Mouse (Mus musculus) stomach, embryonic 15.5 days (tissue): Measurements from ENCODE around the gene Aig1. TPM values are rescaled to one million over a fixed set of nuclear protein-coding genes. Genes with fewer than 3 reads are reported as not detected.
A peak's percentile ranks its signal among the peaks of the same experiment; 100 is the strongest.

ENCODE experiments used
- ATAC-seq: fragments of 200-750 bp; cut with Nextera tagmentation; 2 replicates; pipeline ENCODE4 v1.8.0; 2017; ENCODE audit warnings: low read depth, moderate number of reproducible peaks, moderate TSS enrichment; ENCODE audit not compliant: insufficient read depth, low FRiP score
- H3K27ac ChIP-seq: fragments of 300-500 bp; sonication (generic); 2 replicates; pipeline ENCODE4 v1.5.1; 2015; ENCODE audit warnings: mild to moderate bottlenecking, inconsistent platforms
- H3K27me3 ChIP-seq: fragments of 300-500 bp; sonication (generic); replicated peaks from 2 replicates; pipeline ENCODE4 v1.6.1; 2015; ENCODE audit warnings: inconsistent platforms
- H3K36me3 ChIP-seq: fragments of 300-500 bp; sonication (generic); 2 replicates; pipeline ENCODE4 v1.6.1; 2015; ENCODE audit warnings: inconsistent platforms
- H3K4me1 ChIP-seq: fragments of 300-500 bp; sonication (generic); 2 replicates; pipeline ENCODE4 v1.6.1; 2015; ENCODE audit warnings: inconsistent platforms
- H3K4me2 ChIP-seq: fragments of 300-500 bp; sonication (generic); 2 replicates; pipeline ENCODE4 v1.6.1; 2015; ENCODE audit warnings: mild to moderate bottlenecking, inconsistent platforms
- H3K4me3 ChIP-seq: fragments of 300-500 bp; sonication (generic); replicated peaks from 2 replicates; pipeline ENCODE4 v1.5.1; 2015; ENCODE audit warnings: inconsistent platforms
- H3K9ac ChIP-seq: fragments of 300-500 bp; sonication (generic); 2 replicates; pipeline ENCODE4 v1.6.1; 2015; ENCODE audit warnings: inconsistent platforms
- H3K9me3 ChIP-seq: fragments of 300-500 bp; sonication (generic); 2 replicates; pipeline ENCODE4 v1.6.1; 2016; ENCODE audit warnings: inconsistent platforms
- WGBS: fragments of 180-500 bp; shearing (Covaris S2); methylation state at CpG from one replicate; pipeline ENCODE4 v1.1.7; 2015; 5-methylcytosine and 5-hydroxymethylcytosine counted together
- polyA plus RNA-seq: library from polyadenylated mRNA; unstranded; fragments of >200 nt; fragmentation: Nextera tagmentation; extraction: Ambion mirVana; gene quantifications from 2 replicates; pipeline ENCODE4 v1.2.1, GENCODE M21; 2015

Aig1 gene
- polyA plus RNA-seq, 1 experiment from 2014 or later, result 45.9 TPM

DNA sequence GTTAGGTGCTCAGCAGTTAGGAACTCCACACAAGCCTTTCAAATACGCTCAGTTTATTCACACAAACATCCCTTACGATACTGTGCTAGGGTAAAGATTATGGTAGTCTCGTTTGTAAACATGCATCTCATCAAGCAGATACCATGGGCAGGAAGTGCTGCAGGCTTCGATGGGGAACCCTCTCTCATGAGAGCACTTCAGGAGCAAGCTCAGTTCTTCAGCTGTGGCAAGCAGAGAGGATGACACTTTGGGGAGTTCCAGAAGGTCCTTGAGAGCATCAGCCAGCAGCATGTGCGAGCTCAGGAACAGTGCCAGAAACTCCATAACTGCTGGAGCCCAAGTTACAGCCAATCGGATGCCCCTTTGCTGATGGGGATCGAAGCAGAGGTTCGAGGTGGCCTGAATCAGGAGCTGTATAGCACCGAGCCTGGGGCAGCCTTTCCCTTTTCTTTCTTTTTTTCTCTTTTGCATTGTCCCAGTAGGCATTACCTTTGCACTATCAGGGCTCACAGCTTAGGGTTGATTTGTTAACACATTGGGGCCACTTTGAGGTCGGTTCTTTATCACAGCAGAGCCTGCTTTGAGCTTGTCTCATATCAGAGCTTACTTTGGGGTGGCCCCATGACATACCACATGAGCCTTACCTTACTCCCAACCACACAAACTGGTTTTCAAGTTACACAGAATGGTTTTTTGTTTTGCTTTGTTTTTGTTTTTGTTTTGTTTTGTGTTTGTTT is 5.7 kb upstream of the Aig1 start:
- Histone ChIP-seq H3K9ac (no peak overlapping the region), H3K4me2 (no peak overlapping the region), H3K4me1 (no peaks in the 10 kb centered on the region; the same call in 1 of the 2 replicates), H3K9me3 (no peaks in the 10 kb centered on the region), H3K36me3 (no peaks in the 10 kb centered on the region), H3K27ac (no peak overlapping the region), H3K27me3 (no peaks in the 10 kb centered on the region), H3K4me3 (no peak overlapping the region)
- 59% methylated on average over 10 of the region's 10 CpGs for WGBS
- ATAC-seq, result peak; percentile 89

DNA sequence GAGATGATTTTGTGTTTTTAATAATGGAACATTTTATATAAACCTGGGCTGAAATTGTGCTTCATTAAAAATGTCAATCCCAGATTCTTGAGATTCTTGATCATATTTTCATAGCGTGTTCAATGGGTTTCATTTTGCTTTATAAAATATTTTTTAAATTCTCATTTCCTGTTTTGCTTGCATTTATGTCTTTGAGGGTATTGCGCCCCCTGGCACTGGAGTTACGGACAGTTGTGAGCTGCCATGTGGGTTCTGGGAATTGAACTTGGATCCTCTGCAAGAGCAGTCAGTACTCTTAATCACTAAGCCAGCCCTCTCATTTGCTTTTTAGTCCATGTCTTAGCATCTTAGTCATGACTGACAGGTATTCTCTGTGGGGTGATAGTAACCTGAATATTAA is 1.8 kb upstream of the Aig1 start:
- ATAC-seq, result no peak
- Histone ChIP-seq H3K9me3 (no peaks in the 10 kb centered on the region), H3K27me3 (no peaks in the 10 kb centered on the region), H3K36me3 (no peaks in the 10 kb centered on the region), H3K9ac (no peak overlapping the region), H3K4me2 (no peak overlapping the region), H3K27ac (no peak overlapping the region), H3K4me1 (no peaks in the 10 kb centered on the region; the same call in 1 of the 2 replicates), H3K4me3 (no peak overlapping the region)
- WGBS, result 85% methylated on average over 3 of the region's 3 CpGs

DNA sequence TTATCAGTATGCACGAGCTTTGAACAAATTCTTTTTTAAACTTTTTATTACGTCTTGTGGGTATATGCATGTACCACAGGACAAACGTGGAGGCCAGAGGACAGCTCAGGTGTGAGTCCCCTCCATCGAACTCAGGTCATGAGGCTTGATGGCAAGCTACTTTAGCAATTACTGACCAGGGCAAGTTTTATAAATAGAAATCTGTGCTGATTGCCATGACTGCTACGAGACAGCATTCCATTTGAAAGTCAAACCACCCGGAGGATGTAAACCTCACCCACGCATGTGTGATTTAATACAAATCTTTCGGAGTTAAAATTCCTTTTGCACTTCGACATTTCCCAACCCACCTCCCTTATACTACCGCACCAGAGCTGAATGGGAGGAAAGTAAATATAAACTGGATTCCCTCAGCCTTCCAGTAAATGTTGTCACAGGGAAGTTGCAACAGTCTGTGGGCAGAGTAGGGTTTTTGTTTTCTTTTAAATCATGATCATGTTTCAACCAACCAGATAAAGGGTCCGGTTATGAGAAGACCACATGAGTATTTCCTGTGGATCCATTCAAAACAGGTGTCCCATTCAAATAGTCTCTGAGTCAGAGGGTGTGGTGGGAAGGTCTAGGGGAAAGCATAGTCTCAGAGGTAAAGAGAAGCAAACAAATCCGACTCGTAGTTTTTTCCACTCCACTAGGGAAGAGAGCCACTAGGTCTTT is 699 bp upstream of the Aig1 start:
- Histone ChIP-seq H3K4me2 (peak overlapping the region; percentile 82), H3K9me3 (no peaks in the 10 kb centered on the region), H3K27ac (peak overlapping the region; percentile 36; the same call in 1 of the 2 replicates), H3K9ac (no peak overlapping the region), H3K27me3 (no peaks in the 10 kb centered on the region), H3K4me1 (no peaks in the 10 kb centered on the region; the same call in 1 of the 2 replicates), H3K4me3 (peak overlapping the region; percentile 69), H3K36me3 (no peaks in the 10 kb centered on the region)
- WGBS, result 20% methylated on average over 13 of the region's 13 CpGs
- no peak; the same call in 1 of the 2 replicates for ATAC-seq

DNA sequence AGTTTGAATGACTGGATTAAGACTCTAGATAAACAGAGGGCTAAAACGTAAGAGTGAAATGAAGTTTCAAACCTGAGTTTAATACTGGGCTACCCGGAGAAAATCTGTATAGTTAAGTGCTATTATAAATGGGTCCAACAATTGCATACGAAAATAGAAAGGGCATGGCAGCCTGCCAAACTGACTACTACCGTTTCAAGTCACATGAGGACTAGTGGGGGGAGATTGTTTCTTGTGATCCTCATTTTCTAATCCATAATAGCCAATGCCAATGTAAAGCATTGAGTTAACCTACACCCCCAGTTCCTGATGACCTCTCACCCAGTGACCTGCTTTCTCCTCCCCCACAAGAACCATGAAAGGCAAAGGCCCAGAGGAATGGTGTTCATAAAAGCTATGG is 2.4 kb downstream of the Aig1 start:
- 30% methylated on average over 4 of the region's 4 CpGs for WGBS
- Histone ChIP-seq H3K9ac (no peak overlapping the region), H3K27me3 (no peaks in the 10 kb centered on the region), H3K36me3 (no peaks in the 10 kb centered on the region), H3K9me3 (no peaks in the 10 kb centered on the region), H3K27ac (no peak overlapping the region), H3K4me3 (no peak overlapping the region), H3K4me2 (no peak overlapping the region), H3K4me1 (no peaks in the 10 kb centered on the region; the same call in 1 of the 2 replicates)
- no peak for ATAC-seq

DNA sequence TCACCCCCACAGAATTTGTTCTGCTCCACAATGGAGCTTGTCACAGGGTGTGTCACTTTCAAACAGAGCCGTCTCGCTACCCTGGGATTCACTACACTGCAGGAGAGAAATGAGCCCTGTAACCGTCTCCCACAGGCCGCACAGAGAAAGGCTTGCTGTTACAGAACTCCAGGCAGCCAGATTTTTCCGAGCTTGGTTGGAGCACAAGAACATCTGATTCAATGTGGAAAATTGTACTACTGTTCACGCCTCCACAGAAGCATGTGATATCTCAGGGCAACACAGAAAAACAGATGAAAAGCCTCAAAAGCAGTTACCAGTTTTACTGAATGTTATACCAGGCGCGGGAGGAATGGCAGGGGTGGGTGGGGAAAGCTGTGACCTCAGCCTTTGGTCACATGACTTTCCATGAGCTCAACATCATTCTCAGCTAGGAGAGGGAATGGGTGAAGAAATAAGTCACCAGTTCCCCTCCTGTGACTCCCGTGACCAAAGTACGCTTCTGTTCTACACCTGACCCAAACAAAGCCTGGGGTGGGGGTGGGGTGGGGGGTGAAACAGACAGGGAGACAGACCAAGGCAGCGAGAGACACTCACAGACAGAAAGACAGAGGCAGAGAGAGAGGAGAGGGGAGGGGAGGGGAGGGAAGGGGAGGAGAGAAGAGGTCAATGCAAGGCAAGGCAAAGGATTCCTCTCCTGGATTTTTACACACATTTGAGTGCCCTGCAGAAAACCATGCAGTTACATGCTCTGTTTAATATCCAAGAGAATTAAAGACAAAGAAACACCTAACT is 7.5 kb downstream of the Aig1 start:
- no peaks in the 10 kb centered on the region for H3K27me3 ChIP-seq
- peak overlapping the region; percentile 12 for H3K4me2 ChIP-seq
- no peak overlapping the region for H3K4me3 ChIP-seq
- H3K4me1 ChIP-seq, result no peaks in the 10 kb centered on the region
- H3K9me3 ChIP-seq, result no peaks in the 10 kb centered on the region
- WGBS, result 36% methylated on average over 11 of the region's 11 CpGs
- H3K36me3 ChIP-seq, result no peaks in the 10 kb centered on the region
- no peak overlapping the region for H3K27ac ChIP-seq
- no peak overlapping the region for H3K9ac ChIP-seq
- 0 out of 2 replicates have a peak, but pooled peaks have one; percentile 14 for ATAC-seq

DNA sequence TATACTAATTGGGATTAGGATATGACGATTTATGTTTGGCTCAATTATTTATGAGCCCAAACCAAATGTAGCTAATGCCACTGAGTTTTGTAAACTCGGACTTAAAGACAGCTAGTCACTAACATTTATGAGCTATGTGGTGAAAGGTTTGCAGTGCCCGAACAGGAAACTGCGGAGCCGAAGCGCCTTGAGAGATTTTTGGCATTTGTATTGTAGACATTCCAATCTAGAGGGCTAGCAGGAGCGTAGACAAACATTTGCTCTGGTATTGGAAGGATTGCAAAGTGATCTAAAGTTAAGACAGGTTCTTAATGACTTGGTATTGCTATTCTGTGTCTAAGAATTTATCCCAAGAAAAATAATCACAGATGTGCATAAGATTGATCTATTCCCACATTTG is 12.3 kb downstream of the Aig1 start:
- H3K4me2 ChIP-seq, result no peak overlapping the region
- WGBS, result 61% methylated on average over 7 of the region's 7 CpGs
- H3K4me3 ChIP-seq, result no peak overlapping the region

DNA sequence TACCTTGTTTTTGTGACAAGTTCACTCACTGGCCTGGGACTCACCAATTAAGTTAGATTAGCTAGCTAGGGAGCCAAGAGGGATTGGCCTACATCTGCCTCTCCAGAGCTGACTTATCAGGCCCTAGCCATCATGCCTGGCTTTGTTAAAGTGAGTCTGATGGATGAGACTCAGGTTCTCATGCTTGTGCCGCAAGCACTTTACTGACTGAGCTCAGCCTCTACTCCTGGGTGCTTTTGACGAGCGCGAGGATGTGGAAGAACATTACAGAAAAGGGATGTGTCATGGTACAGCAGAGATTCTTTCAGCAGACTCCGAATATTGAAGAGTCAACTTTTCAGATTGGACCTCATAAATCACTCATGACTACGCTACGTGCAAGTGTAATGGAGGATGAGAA is 12.8 kb downstream of the Aig1 start:
- WGBS, result 77% methylated on average over 7 of the region's 7 CpGs
- ATAC-seq, result no peak

More for the DNA sequence above, 12.3 kb downstream of the Aig1 start:
- Histone ChIP-seq H3K27ac (no peak overlapping the region), H3K27me3 (no peaks in the 10 kb centered on the region), H3K4me1 (no peaks in the 10 kb centered on the region), H3K36me3 (no peaks in the 10 kb centered on the region), H3K9ac (no peak overlapping the region), H3K9me3 (no peaks in the 10 kb centered on the region)
- no peak for ATAC-seq

DNA sequence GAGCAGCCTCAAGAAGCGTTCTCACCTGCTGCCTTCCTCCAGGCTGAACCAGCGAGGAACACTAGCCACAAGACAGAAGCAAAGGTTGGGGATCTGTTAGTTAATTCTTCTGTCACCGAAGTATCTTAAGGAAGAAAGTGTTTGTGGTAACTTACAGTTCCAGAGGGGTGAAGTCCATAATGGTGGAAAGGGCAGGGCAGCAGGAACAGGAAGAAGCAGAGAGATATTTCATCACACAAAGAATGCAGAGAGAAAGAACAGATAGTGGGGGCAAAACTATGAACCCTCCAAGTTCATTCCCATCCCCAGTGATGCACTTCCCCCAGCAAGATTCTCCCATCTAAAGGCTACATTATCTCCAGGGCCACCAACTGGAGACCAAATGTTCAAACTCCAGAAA is 13.7 kb downstream of the Aig1 start:
- Histone ChIP-seq H3K36me3 (no peaks in the 10 kb centered on the region), H3K27me3 (no peaks in the 10 kb centered on the region), H3K4me2 (no peak overlapping the region), H3K4me1 (no peaks in the 10 kb centered on the region), H3K27ac (no peak overlapping the region), H3K4me3 (no peak overlapping the region), H3K9ac (no peak overlapping the region), H3K9me3 (no peaks in the 10 kb centered on the region)
- no peak for ATAC-seq
- 81% methylated on average over 3 of the region's 3 CpGs for WGBS

More for the DNA sequence above, 12.8 kb downstream of the Aig1 start:
- Histone ChIP-seq H3K9me3 (no peaks in the 10 kb centered on the region), H3K4me1 (no peaks in the 10 kb centered on the region), H3K4me3 (no peak overlapping the region), H3K9ac (no peak overlapping the region), H3K27me3 (no peaks in the 10 kb centered on the region), H3K4me2 (no peak overlapping the region), H3K27ac (no peak overlapping the region), H3K36me3 (no peaks in the 10 kb centered on the region)

DNA sequence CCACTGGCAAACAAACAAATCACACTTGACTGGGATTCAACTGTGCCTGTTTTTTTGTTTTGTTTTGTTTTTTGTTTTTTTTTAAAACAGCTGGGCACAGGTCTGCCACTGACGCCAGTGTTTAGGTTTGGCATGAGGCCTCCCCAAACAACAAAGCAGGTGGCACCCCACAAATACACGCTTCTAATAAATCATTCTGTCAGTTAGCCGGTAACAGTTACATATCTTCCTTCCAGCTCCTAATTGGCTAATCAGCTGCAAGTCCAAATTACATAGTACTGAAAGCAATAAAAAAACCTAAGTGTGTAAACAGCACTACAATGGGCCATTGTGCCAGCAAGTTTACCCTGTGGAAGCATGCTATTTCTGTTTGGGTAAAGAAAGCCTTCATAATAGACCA is 18.7 kb downstream of the Aig1 start:
- WGBS, result 35% methylated on average over 3 of the region's 3 CpGs
- H3K4me2 ChIP-seq, result no peak overlapping the region
- no peak for ATAC-seq

DNA sequence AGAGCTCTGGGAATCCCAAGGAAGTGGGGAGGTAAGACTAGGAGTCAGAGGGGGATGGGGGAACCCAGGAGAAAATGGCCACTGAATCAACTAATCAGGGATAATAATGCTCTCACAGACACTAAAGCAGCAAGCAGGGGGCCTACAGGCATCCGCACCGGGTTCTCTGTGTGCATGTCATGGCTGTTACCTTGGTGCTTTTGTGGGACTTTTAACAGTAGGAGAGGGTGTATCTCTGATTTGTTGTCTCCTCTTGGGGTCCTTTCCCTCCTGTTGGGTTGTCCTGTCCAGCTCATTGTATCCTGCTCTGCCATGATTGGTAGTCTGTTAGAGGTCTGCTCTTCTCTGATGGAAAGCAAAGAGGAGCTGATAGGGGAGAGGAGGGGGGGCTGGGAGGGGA is 19.6 kb downstream of the Aig1 start:
- Histone ChIP-seq H3K4me2 (no peak overlapping the region), H3K27me3 (no peaks in the 10 kb centered on the region), H3K27ac (no peak overlapping the region), H3K36me3 (no peaks in the 10 kb centered on the region), H3K4me3 (no peak overlapping the region), H3K9ac (no peak overlapping the region), H3K4me1 (no peaks in the 10 kb centered on the region), H3K9me3 (no peaks in the 10 kb centered on the region)
- ATAC-seq, result no peak
- 66% methylated on average over 2 of the region's 2 CpGs for WGBS

More for the DNA sequence above, 18.7 kb downstream of the Aig1 start:
- Histone ChIP-seq H3K36me3 (no peaks in the 10 kb centered on the region), H3K27me3 (no peaks in the 10 kb centered on the region), H3K9me3 (no peaks in the 10 kb centered on the region), H3K9ac (no peak overlapping the region), H3K4me3 (no peak overlapping the region), H3K27ac (no peak overlapping the region), H3K4me1 (no peaks in the 10 kb centered on the region)

DNA sequence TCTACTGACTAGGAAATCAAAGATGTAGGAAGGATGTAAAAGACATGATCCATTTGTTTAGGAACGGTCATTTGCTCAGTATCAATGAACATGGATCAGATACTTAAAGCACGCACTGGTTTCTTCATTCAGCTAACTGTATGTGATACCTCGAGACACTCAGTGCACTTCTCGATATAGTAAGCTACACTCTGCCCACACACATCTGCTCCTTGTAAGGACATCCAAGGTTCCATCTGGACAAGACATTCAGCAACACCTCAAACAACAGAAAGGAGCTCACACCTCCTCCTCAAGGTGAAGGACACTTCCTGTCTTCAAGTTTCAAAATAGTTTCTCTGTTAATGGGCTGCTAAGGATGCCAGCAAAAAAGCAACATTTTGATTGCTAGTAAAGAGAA is 23.9 kb downstream of the Aig1 start:
- H3K9me3 ChIP-seq, result no peaks in the 10 kb centered on the region
- WGBS, result 83% methylated on average over 4 of the region's 4 CpGs
- H3K36me3 ChIP-seq, result no peaks in the 10 kb centered on the region
- H3K4me2 ChIP-seq, result no peak overlapping the region
- H3K4me1 ChIP-seq, result no peaks in the 10 kb centered on the region
- ATAC-seq, result no peak
- H3K4me3 ChIP-seq, result no peak overlapping the region
- no peak overlapping the region for H3K27ac ChIP-seq
- no peaks in the 10 kb centered on the region for H3K27me3 ChIP-seq
- no peak overlapping the region for H3K9ac ChIP-seq

DNA sequence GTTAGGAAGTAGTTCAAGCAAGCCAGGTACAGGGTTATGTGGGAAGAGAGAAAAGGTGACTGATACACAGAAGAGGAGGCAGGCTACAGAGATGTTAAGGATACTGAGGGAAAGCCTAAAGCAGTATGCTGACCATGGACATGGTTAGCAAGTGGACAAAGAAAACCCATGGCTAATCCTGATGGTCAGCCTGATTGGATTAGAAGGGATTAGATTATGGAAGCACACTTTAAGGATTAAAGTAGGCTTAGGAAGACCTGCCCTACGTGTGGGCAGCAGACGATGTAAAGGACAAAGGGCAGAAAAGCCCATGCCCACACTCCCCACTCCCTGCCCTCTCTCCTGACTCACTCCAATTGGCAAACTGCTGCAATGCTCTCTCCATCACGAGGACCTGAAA is 25.0 kb downstream of the Aig1 start:
- no peaks in the 10 kb centered on the region for H3K27me3 ChIP-seq
- WGBS, result 63% methylated on average over 3 of the region's 3 CpGs
- H3K4me3 ChIP-seq, result no peak overlapping the region
- no peaks in the 10 kb centered on the region for H3K9me3 ChIP-seq
- no peaks in the 10 kb centered on the region for H3K36me3 ChIP-seq
- no peak for ATAC-seq
- no peak overlapping the region for H3K27ac ChIP-seq
- no peaks in the 10 kb centered on the region for H3K4me1 ChIP-seq
- H3K9ac ChIP-seq, result no peak overlapping the region
- H3K4me2 ChIP-seq, result no peak overlapping the region
